Mouse (Mus musculus) embryonic fibroblast, embryonic 13.5 days (primary cell): ENCODE data around the gene Cpa1.

ENCODE experiments used
- CTCF ChIP-seq: IDR thresholded peaks from 2 replicates; pipeline ENCODE4 v1.5.1; 2011; ENCODE audit warnings: mild to moderate bottlenecking, control low read depth, low read length, moderate library complexity, borderline replicate concordance; ENCODE audit not compliant: insufficient read depth
- POLR2A ChIP-seq: IDR thresholded peaks from 2 replicates; pipeline ENCODE4 v1.6.1; 2011; ENCODE audit warnings: low read depth, mild to moderate bottlenecking, control low read depth, low read length, moderate library complexity

DNA sequence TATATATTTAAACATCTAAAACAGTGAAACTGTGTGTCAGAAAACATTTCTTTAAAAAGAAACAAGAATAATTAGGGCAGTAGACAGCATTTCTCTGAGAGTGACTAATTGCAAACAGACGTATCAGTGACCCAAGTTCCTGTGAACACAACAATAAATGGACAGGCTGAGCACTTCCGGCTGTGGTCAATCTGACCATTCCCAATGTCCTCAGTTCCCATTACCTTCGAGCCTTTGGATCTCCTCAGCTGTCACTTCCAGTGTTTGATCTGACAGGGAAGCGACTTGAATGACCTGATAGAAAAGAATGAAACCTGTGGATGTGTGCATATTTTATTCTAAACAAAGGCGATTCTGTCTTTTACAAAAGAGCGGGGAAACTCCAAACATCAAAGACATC lies 27.0 kb downstream of the Cpa1 start:
- TF ChIP-seq POLR2A (no peak), CTCF (no peak)
